Mouse (Mus musculus) midbrain, embryonic 11.5 days (tissue): ENCODE measurements at regions not wholly inside any gene's neighbourhood (a gene's known extent, or its start where the extent isn't known, plus 50 kb on each side); places are given as distances from the start of the nearest gene placed in this dataset.

Source experiments
- ATAC-seq: fragments of 200-750 bp; cut with Nextera tagmentation; 2 replicates; pipeline ENCODE4 v1.8.0; 2017; ENCODE audit warnings: moderate TSS enrichment, moderate library complexity; ENCODE audit not compliant: low FRiP score
- DNase-seq: peaks from one replicate; pipeline ENCODE4 v3.0.0; 2015; ENCODE audit warnings: low spot score; ENCODE audit errors: missing footprints
- H3K27ac ChIP-seq: fragments of 300-500 bp; sonication (generic); 2 replicates; pipeline ENCODE4 v1.5.1; 2014; ENCODE audit warnings: low read depth, low read length
- H3K27me3 ChIP-seq: fragments of 300-500 bp; sonication (generic); 2 replicates; pipeline ENCODE4 v1.6.1; 2014; ENCODE audit warnings: mild to moderate bottlenecking, low read length, moderate library complexity, mixed read lengths; ENCODE audit not compliant: control insufficient read depth, insufficient read depth
- H3K36me3 ChIP-seq: fragments of 300-500 bp; sonication (generic); 2 replicates; pipeline ENCODE4 v1.6.1; 2014; ENCODE audit warnings: mild to moderate bottlenecking, low read length, moderate library complexity, mixed read lengths; ENCODE audit not compliant: control insufficient read depth, insufficient read depth
- H3K4me1 ChIP-seq: fragments of 300-500 bp; sonication (generic); 2 replicates; pipeline ENCODE4 v1.6.1; 2014; ENCODE audit warnings: low read length; ENCODE audit not compliant: control insufficient read depth, insufficient read depth
- H3K4me2 ChIP-seq: fragments of 300-500 bp; sonication (generic); 2 replicates; pipeline ENCODE4 v1.6.1; 2014; ENCODE audit warnings: mild to moderate bottlenecking, moderate library complexity
- H3K4me3 ChIP-seq: fragments of 300-500 bp; sonication (generic); 2 replicates; pipeline ENCODE4 v1.5.1; 2014; ENCODE audit warnings: low read depth, low read length
- H3K9ac ChIP-seq: fragments of 300-500 bp; sonication (generic); 2 replicates; pipeline ENCODE4 v1.6.1; 2014; ENCODE audit warnings: low read length
- H3K9me3 ChIP-seq: fragments of 300-500 bp; sonication (generic); 2 replicates; pipeline ENCODE4 v1.6.1; 2016; ENCODE audit warnings: low read length; ENCODE audit not compliant: control insufficient read depth
- WGBS: fragments of 180-500 bp; shearing (Covaris S2); extraction: QIAGEN DNeasy Blood & Tissue Kit; methylation state at CpG from one replicate; pipeline ENCODE4 v1.1.7; 2014; 5-methylcytosine and 5-hydroxymethylcytosine counted together

DNA sequence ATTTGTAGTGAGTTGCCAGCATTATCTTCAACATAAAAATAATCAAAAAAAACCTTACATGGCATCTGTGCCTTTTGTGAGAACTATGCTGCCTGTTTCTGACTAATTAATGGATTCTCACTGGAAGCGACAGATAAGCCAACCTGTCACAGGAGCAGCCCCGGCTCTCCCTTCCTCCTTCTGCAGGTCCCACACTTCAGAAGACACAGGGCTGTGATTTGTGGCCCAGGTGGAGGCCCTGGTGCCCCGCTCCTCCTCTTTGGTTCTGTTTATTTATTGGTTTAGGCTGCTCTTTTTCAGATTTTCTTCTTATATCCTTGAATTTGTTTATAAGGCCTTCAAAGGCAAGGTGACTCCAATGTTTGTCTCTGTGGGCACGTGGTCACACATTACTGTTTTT lies 80.0 kb upstream of the Rasgrp1 start:
- DNase-seq = no peak
- ATAC-seq = no peak
- Histone ChIP-seq H3K9ac (no peak overlapping the region), H3K36me3 (no peaks in the 10 kb centered on the region), H3K4me1 (no peaks in the 10 kb centered on the region), H3K27me3 (no peaks in the 10 kb centered on the region), H3K9me3 (no peaks in the 10 kb centered on the region), H3K4me3 (no peak overlapping the region), H3K4me2 (no peak overlapping the region), H3K27ac (no peak overlapping the region)
- WGBS = 78% methylated on average over 4 of the region's 4 CpGs

- H3K4me1 ChIP-seq = no peaks in the 10 kb centered on the region
- no peak overlapping the region for H3K9ac ChIP-seq
- no peak overlapping the region for H3K27ac ChIP-seq
- no peak for DNase-seq
- no peaks in the 10 kb centered on the region for H3K36me3 ChIP-seq
- 65% methylated on average over 9 of the region's 9 CpGs for WGBS
- no peaks in the 10 kb centered on the region for H3K27me3 ChIP-seq
- H3K4me3 ChIP-seq = no peak overlapping the region
- no peak for ATAC-seq
- no peak overlapping the region for H3K4me2 ChIP-seq
- no peaks in the 10 kb centered on the region for H3K9me3 ChIP-seq
Measured at GRCm38 (mm10) chr2:117429205-117429604, 86.4 kb upstream of the Rasgrp1 start.

DNA sequence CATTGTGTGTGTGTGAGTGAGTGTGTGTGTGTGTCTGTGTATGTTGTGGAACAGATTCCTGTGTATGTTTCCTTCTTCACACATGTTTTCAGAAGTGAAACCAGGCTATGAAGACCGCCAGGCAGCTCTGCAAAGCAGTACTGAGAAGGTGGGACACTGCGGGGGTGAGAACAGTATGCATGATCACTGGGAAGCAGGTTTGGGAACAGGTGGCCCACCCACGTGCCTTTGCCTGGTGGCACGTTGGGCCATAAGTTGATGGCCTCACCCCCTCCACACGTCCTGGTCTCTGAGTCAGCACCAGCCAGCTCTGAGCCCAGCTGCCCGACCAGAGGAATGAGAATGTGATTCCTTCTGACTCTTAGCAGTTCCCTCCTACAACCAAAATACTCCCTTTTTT lies 89.2 kb upstream of the Rasgrp1 start:
- Histone ChIP-seq H3K9ac (no peak overlapping the region), H3K9me3 (no peaks in the 10 kb centered on the region), H3K4me1 (no peaks in the 10 kb centered on the region), H3K4me3 (no peak overlapping the region), H3K4me2 (no peak overlapping the region), H3K27me3 (no peaks in the 10 kb centered on the region), H3K36me3 (no peaks in the 10 kb centered on the region), H3K27ac (no peak overlapping the region)
- ATAC-seq (no peak), DNase-seq (no peak)
- 67% methylated on average over 6 of the region's 6 CpGs for WGBS

DNA sequence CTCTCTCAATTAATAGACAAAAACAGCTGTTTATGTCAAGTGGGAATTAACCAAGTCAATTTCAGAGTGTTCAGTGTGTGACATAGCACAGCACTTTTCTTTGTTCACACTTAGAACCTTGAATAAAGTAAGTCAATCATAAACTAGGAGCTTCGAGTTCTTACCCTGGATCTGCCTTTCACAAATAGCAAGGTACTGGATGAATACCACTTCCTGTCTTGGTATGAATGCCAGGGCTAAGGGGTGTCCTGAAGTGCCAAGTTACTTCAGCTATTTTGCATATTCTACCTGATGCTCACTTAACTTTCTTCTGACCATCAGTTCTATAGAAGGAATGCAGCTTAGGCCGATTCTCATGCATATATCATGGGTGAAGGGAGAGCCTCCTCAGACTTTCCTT lies 90.1 kb upstream of the Rasgrp1 start:
- Histone ChIP-seq H3K4me2 (no peak overlapping the region), H3K9me3 (no peaks in the 10 kb centered on the region), H3K36me3 (no peaks in the 10 kb centered on the region), H3K9ac (no peak overlapping the region), H3K27ac (no peak overlapping the region), H3K27me3 (no peaks in the 10 kb centered on the region), H3K4me1 (no peaks in the 10 kb centered on the region), H3K4me3 (no peak overlapping the region)
- ATAC-seq (no peak), DNase-seq (no peak)
- 79% methylated on average over 2 of the region's 2 CpGs for WGBS

GRCm38 (mm10) chr2:117433482-117433881 lies 90.7 kb upstream of the Rasgrp1 start:
- H3K9me3 ChIP-seq = no peaks in the 10 kb centered on the region
- H3K36me3 ChIP-seq = no peaks in the 10 kb centered on the region
- WGBS = 84% methylated on average over 2 of the region's 2 CpGs
- no peak for DNase-seq
- no peaks in the 10 kb centered on the region for H3K27me3 ChIP-seq
- no peak overlapping the region for H3K4me3 ChIP-seq
- no peak for ATAC-seq
- no peaks in the 10 kb centered on the region for H3K4me1 ChIP-seq
- no peak overlapping the region for H3K9ac ChIP-seq
- H3K4me2 ChIP-seq = no peak overlapping the region
- no peak overlapping the region for H3K27ac ChIP-seq

- 84% methylated on average over 12 of the region's 12 CpGs for WGBS
- Histone ChIP-seq H3K27ac (no peak overlapping the region), H3K36me3 (no peaks in the 10 kb centered on the region), H3K4me1 (no peaks in the 10 kb centered on the region), H3K27me3 (no peaks in the 10 kb centered on the region), H3K4me2 (no peak overlapping the region), H3K9ac (no peak overlapping the region), H3K4me3 (no peak overlapping the region), H3K9me3 (no peaks in the 10 kb centered on the region)
- DNase-seq (no peak), ATAC-seq (no peak)
Measured at GRCm38 (mm10) chr2:117438079-117438478, 95.3 kb upstream of the Rasgrp1 start.

GRCm38 (mm10) chr2:117438586-117439371 lies 96.0 kb upstream of the Rasgrp1 start:
- Histone ChIP-seq H3K9ac (no peak overlapping the region), H3K4me3 (no peak overlapping the region), H3K36me3 (no peaks in the 10 kb centered on the region), H3K4me1 (no peaks in the 10 kb centered on the region), H3K27ac (no peak overlapping the region), H3K4me2 (no peak overlapping the region), H3K9me3 (no peaks in the 10 kb centered on the region), H3K27me3 (no peaks in the 10 kb centered on the region)
- DNase-seq (peak; percentile 94), ATAC-seq (peak; percentile 82)
- WGBS = 65% methylated on average over 8 of the region's 8 CpGs

- H3K36me3 ChIP-seq = no peaks in the 10 kb centered on the region
- no peak overlapping the region for H3K4me2 ChIP-seq
- no peak overlapping the region for H3K4me3 ChIP-seq
- no peaks in the 10 kb centered on the region for H3K9me3 ChIP-seq
- H3K27ac ChIP-seq = no peak overlapping the region
- no peaks in the 10 kb centered on the region for H3K4me1 ChIP-seq
- no peak for DNase-seq
- ATAC-seq = peak; percentile 53; the same call in 1 of the 2 replicates
- H3K27me3 ChIP-seq = no peaks in the 10 kb centered on the region
- no peak overlapping the region for H3K9ac ChIP-seq
- 67% methylated on average over 12 of the region's 12 CpGs for WGBS
Measured at GRCm38 (mm10) chr2:117439372-117440183, 96.8 kb upstream of the Rasgrp1 start.

- DNase-seq = no peak
- Histone ChIP-seq H3K4me3 (no peak overlapping the region), H3K27ac (no peak overlapping the region), H3K4me2 (no peak overlapping the region), H3K9me3 (no peaks in the 10 kb centered on the region), H3K9ac (no peak overlapping the region), H3K4me1 (no peaks in the 10 kb centered on the region), H3K36me3 (no peaks in the 10 kb centered on the region), H3K27me3 (no peaks in the 10 kb centered on the region)
- ATAC-seq = no peak
- WGBS = 81% methylated on average over 7 of the region's 7 CpGs
Measured at GRCm38 (mm10) chr2:117440801-117441281, 98.0 kb upstream of the Rasgrp1 start.
